Mouse (Mus musculus) heart, embryonic 14.5 days (tissue): ENCODE results near the gene Zfp467. TPM values are rescaled to one million over a fixed set of nuclear protein-coding genes. Genes with fewer than 3 reads are reported as not detected.

Source experiments
- microRNA-seq: library from miRNA; unstranded; fragments of <30 nt; microRNA quantifications from one replicate; pipeline ENCODE4, GENCODE M21; 2016
- polyA plus RNA-seq: library from polyadenylated mRNA; unstranded; fragments of >200 nt; fragmentation: Nextera tagmentation; extraction: Ambion mirVana; gene quantifications from 2 replicates; pipeline ENCODE4 v1.2.1, GENCODE M21; 2014

Gene Zfp467
- polyA plus RNA-seq, 1 experiment from 2014 or later: 26.2 TPM

Small RNAs within 50 kb of the gene (microRNA-seq; reads per million reads assigned to microRNA genes)
- not detected for gene Gm24325

Other genes starting within 250 kb of the Zfp467 start
- gene Krba1, start 50.2 kb downstream of the Zfp467 start, polyA plus RNA-seq: 14.4 and 16.5 TPM in 2 replicates
- 0.57 and 0.58 TPM in 2 replicates for gene Sspo, start 2.4 kb upstream of the Zfp467 start, polyA plus RNA-seq
- 21.8 and 22.8 TPM in 2 replicates for gene Atp6v0e2, start 91.8 kb upstream of the Zfp467 start, polyA plus RNA-seq
- 3.5 and 4.9 TPM in 2 replicates for gene Lrrc61, start 109.0 kb upstream of the Zfp467 start, polyA plus RNA-seq
- gene Rarres2, start 127.0 kb upstream of the Zfp467 start, polyA plus RNA-seq: 39.4 and 45.3 TPM in 2 replicates
- 1.3 TPM in 1 of 2 replicates, not detected in the other for gene Gm45021, start 143.8 kb upstream of the Zfp467 start, polyA plus RNA-seq
- 23.4 and 25.4 TPM in 2 replicates for gene Repin1, start 148.1 kb upstream of the Zfp467 start, polyA plus RNA-seq
- 0.84 TPM in 1 of 2 replicates, not detected in the other for gene Gm44965, start 148.1 kb upstream of the Zfp467 start, polyA plus RNA-seq
- gene Zfp775, start 156.2 kb upstream of the Zfp467 start, polyA plus RNA-seq: 5.4 and 6.3 TPM in 2 replicates
- gene AI854703, start 180.9 kb upstream of the Zfp467 start, polyA plus RNA-seq: 0.82 and 1.1 TPM in 2 replicates
- 0.85 and 1.2 TPM in 2 replicates for gene Gimap8, start 201.4 kb upstream of the Zfp467 start, polyA plus RNA-seq
- 5.8 and 6.3 TPM in 2 replicates for gene Gimap9, start 230.3 kb upstream of the Zfp467 start, polyA plus RNA-seq
- 20.7 and 25.2 TPM in 2 replicates for gene Gimap4, start 238.7 kb upstream of the Zfp467 start, polyA plus RNA-seq